Mouse (Mus musculus): ENCODE measurements around the gene Adamts5. TPM values are rescaled to one million over a fixed set of nuclear protein-coding genes. Genes with fewer than 3 reads are reported as not detected.

The Adamts5 gene
- polyA plus RNA-seq, 1 experiment: 1.4 TPM

- H3K27me3 ChIP-seq (ENCODE audit: control insufficient read depth, insufficient read depth, low read length): no peaks in the 10 kb centered on the region
- no peaks in the 10 kb centered on the region for H3K36me3 ChIP-seq (ENCODE audit: control insufficient read depth, insufficient read depth, low read length)
- TF ChIP-seq CTCF (IDR thresholded peaks at IDR 0.05; ENCODE audit: extremely low read depth, insufficient read depth, insufficient read length, insufficient replicate concordance) (no peak), POLR2A (IDR thresholded peaks at IDR 0.05; ENCODE audit: low read depth, low read length) (no peak)
- H3K4me1 ChIP-seq (ENCODE audit: control insufficient read depth, insufficient read depth, insufficient read length): no peaks in the 10 kb centered on the region
- 82% methylated on average over 3 of the region's 3 CpGs for WGBS
- DNase-seq (ENCODE audit: low read depth in 1 of 2, low spot score in 2 of 2): no peak
- no peak overlapping the region for H3K4me3 ChIP-seq (ENCODE audit: extremely low read depth, insufficient read depth, insufficient read length)
- H3K27ac ChIP-seq (ENCODE audit: insufficient read depth, low read length): no peak overlapping the region
Observed at GRCm38 (mm10) chr16:85827066-85827465, 74.6 kb downstream of the Adamts5 start.

GRCm38 (mm10) chr16:85822330-85822916 lies 79.2 kb downstream of the Adamts5 start:
- Histone ChIP-seq H3K27ac (ENCODE audit: insufficient read depth, low read length) (no peak overlapping the region), H3K36me3 (ENCODE audit: control insufficient read depth, insufficient read depth, low read length) (no peaks in the 10 kb centered on the region), H3K4me3 (ENCODE audit: extremely low read depth, insufficient read depth, insufficient read length) (no peak overlapping the region), H3K27me3 (ENCODE audit: control insufficient read depth, insufficient read depth, low read length) (no peaks in the 10 kb centered on the region), H3K4me1 (ENCODE audit: control insufficient read depth, insufficient read depth, insufficient read length) (no peaks in the 10 kb centered on the region)
- TF ChIP-seq POLR2A (IDR thresholded peaks at IDR 0.05; ENCODE audit: low read depth, low read length): no peak
- no peak for TF ChIP-seq CTCF (IDR thresholded peaks at IDR 0.05; ENCODE audit: extremely low read depth, insufficient read depth, insufficient read length, insufficient replicate concordance)
- no peak for DNase-seq (ENCODE audit: low read depth in 1 of 2, low spot score in 2 of 2)
- 77% methylated on average over 5 of the region's 5 CpGs for WGBS

GRCm38 (mm10) chr16:85819808-85820458 lies 81.7 kb downstream of the Adamts5 start:
- H3K27ac ChIP-seq (ENCODE audit: insufficient read depth, low read length): no peak overlapping the region
- TF ChIP-seq POLR2A (IDR thresholded peaks at IDR 0.05; ENCODE audit: low read depth, low read length): no peak
- TF ChIP-seq CTCF (IDR thresholded peaks at IDR 0.05; ENCODE audit: extremely low read depth, insufficient read depth, insufficient read length, insufficient replicate concordance): no peak
- no peaks in the 10 kb centered on the region for H3K4me1 ChIP-seq (ENCODE audit: control insufficient read depth, insufficient read depth, insufficient read length)
- H3K36me3 ChIP-seq (ENCODE audit: control insufficient read depth, insufficient read depth, low read length): no peaks in the 10 kb centered on the region
- H3K4me3 ChIP-seq (ENCODE audit: extremely low read depth, insufficient read depth, insufficient read length): no peak overlapping the region
- DNase-seq (ENCODE audit: low read depth in 1 of 2, low spot score in 2 of 2): no peak
- WGBS: 41% methylated on average over 5 of the region's 5 CpGs
- no peaks in the 10 kb centered on the region for H3K27me3 ChIP-seq (ENCODE audit: control insufficient read depth, insufficient read depth, low read length)

GRCm38 (mm10) chr16:85814116-85814515 lies 87.5 kb downstream of the Adamts5 start:
- Histone ChIP-seq H3K4me3 (ENCODE audit: extremely low read depth, insufficient read depth, insufficient read length) (no peak overlapping the region), H3K36me3 (ENCODE audit: control insufficient read depth, insufficient read depth, low read length) (no peaks in the 10 kb centered on the region), H3K4me1 (ENCODE audit: control insufficient read depth, insufficient read depth, insufficient read length) (no peaks in the 10 kb centered on the region), H3K27ac (ENCODE audit: insufficient read depth, low read length) (no peak overlapping the region), H3K27me3 (ENCODE audit: control insufficient read depth, insufficient read depth, low read length) (no peaks in the 10 kb centered on the region)
- WGBS: 54% methylated on average over 2 of the region's 2 CpGs
- DNase-seq (ENCODE audit: low read depth in 1 of 2, low spot score in 2 of 2): no peak
- TF ChIP-seq POLR2A (IDR thresholded peaks at IDR 0.05; ENCODE audit: low read depth, low read length) (no peak), CTCF (IDR thresholded peaks at IDR 0.05; ENCODE audit: extremely low read depth, insufficient read depth, insufficient read length, insufficient replicate concordance) (no peak)

- no peak for DNase-seq (ENCODE audit: low read depth in 1 of 2, low spot score in 2 of 2)
- Histone ChIP-seq H3K27me3 (ENCODE audit: control insufficient read depth, insufficient read depth, low read length) (peaks cover 4% of the 10 kb centered on the region), H3K36me3 (ENCODE audit: control insufficient read depth, insufficient read depth, low read length) (no peaks in the 10 kb centered on the region), H3K4me3 (ENCODE audit: extremely low read depth, insufficient read depth, insufficient read length) (no peak overlapping the region), H3K4me1 (ENCODE audit: control insufficient read depth, insufficient read depth, insufficient read length) (no peaks in the 10 kb centered on the region), H3K27ac (ENCODE audit: insufficient read depth, low read length) (no peak overlapping the region)
- TF ChIP-seq CTCF (IDR thresholded peaks at IDR 0.05; ENCODE audit: extremely low read depth, insufficient read depth, insufficient read length, insufficient replicate concordance) (no peak), POLR2A (IDR thresholded peaks at IDR 0.05; ENCODE audit: low read depth, low read length) (no peak)
- 12% methylated on average over 2 of the region's 2 CpGs for WGBS
Observed at GRCm38 (mm10) chr16:85807626-85808025, 94.0 kb downstream of the Adamts5 start.

- no peak overlapping the region for H3K27ac ChIP-seq (ENCODE audit: insufficient read depth, low read length)
- H3K4me3 ChIP-seq (ENCODE audit: extremely low read depth, insufficient read depth, insufficient read length): no peak overlapping the region
- no peaks in the 10 kb centered on the region for H3K36me3 ChIP-seq (ENCODE audit: control insufficient read depth, insufficient read depth, low read length)
- H3K4me1 ChIP-seq (ENCODE audit: control insufficient read depth, insufficient read depth, insufficient read length): no peaks in the 10 kb centered on the region
- TF ChIP-seq CTCF (IDR thresholded peaks at IDR 0.05; ENCODE audit: extremely low read depth, insufficient read depth, insufficient read length, insufficient replicate concordance) (no peak), POLR2A (IDR thresholded peaks at IDR 0.05; ENCODE audit: low read depth, low read length) (no peak)
- 17% methylated on average over 3 of the region's 3 CpGs for WGBS
- no peak for DNase-seq (ENCODE audit: low read depth in 1 of 2, low spot score in 2 of 2)
- peaks cover 6% of the 10 kb centered on the region for H3K27me3 ChIP-seq (ENCODE audit: control insufficient read depth, insufficient read depth, low read length)
Observed at GRCm38 (mm10) chr16:85807072-85807471, 94.6 kb downstream of the Adamts5 start.

Other genes starting within 250 kb of the Adamts5 start
- 4.4 and 5.7 TPM in 2 replicates for gene Adamts1, start 98.7 kb downstream of the Adamts5 start, polyA plus RNA-seq (2012; rRNA removed)